Mouse (Mus musculus): Measurements from ENCODE around the gene Tex11. TPM values are rescaled to one million over a fixed set of nuclear protein-coding genes. Genes with fewer than 3 reads are reported as not detected.
"Not testable (repeated sequence)": the region's sequence is repeated elsewhere in the genome, so short reads cannot be mapped to it uniquely, and the experiment has no call there.

The Tex11 gene
- polyA plus RNA-seq (2016; fragmentation: Nextera tagmentation; extraction: Ambion mirVana), result not detected in 2 replicates

DNA sequence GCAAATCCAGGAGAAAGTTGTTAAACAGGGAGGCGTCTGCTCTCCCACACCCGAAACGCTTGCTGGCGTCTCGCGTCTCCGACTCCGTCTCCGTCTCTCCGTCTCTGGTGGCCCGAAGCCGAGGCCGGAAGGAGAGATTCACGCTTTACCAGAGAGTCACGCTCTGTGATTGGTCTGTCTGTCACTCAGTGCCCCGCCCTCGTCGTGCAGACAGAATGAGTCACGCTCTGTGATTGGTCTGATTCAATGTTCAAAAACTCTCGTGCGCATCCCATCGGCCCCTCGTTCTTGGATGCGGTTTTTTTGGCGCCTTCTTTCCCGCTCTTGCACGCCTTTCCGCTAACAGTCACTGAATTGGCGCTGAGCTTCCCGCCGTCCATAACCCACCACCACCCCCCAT is at the start of gene Tex11:
TSS of gene Tex11 (minus strand) at position 127 of the 400 bp plus-strand sequence.
- Histone ChIP-seq H3K36me3 (no peaks in the 10 kb centered on the region), H3K4me1 (no peaks in the 10 kb centered on the region), H3K27me3 (ENCODE audit: low read depth, poor library complexity, severe bottlenecking) (no peaks in the 10 kb centered on the region), H3K9me3 (replicated peaks) (no peaks in the 10 kb centered on the region), H3K4me3 (no peak within 1 kb of the TSS), H3K27ac (replicated peaks) (no peak within 1 kb of the TSS)
- DNase-seq (ENCODE audit: low spot score), result no peak
- 86% methylated on average over 31 of the region's 31 CpGs for WGBS

DNA sequence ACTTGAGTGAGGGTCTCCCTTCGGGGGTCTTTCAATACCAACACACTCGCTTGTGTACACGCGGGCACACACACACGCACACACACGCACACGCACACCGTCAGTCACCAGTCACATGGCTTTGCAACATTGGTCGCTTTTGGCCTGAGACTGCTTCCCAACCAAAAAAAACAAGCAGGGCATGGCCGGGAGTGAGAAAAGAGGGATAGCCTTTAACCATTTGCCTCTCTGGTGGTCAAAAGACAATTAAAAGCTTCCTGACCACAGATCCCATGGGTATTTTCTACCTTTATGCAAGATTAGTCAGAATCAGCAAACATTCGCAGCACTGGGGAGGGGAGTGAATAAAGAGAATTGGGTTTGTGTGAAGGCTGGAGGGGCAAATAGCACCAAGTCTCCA is 26.5 kb upstream of the Tex11 start, which contains the start of gene Slc7a3:
TSS of gene Slc7a3 (minus strand) at position 101 of the 400 bp plus-strand sequence.
- Histone ChIP-seq H3K27ac (replicated peaks) (no peak within 1 kb of the TSS), H3K4me3 (peak within 1 kb of the TSS; percentile 51), H3K4me1 (0 out of 2 replicates have a peak, but pooled peaks cover 6% of the 10 kb centered on the region), H3K36me3 (no peaks in the 10 kb centered on the region), H3K27me3 (ENCODE audit: low read depth, poor library complexity, severe bottlenecking) (peaks cover 51% of the 10 kb centered on the region), H3K9me3 (replicated peaks) (no peaks in the 10 kb centered on the region)
- no peak for DNase-seq (ENCODE audit: low spot score)
- 42% methylated on average over 11 of the region's 11 CpGs for WGBS

DNA sequence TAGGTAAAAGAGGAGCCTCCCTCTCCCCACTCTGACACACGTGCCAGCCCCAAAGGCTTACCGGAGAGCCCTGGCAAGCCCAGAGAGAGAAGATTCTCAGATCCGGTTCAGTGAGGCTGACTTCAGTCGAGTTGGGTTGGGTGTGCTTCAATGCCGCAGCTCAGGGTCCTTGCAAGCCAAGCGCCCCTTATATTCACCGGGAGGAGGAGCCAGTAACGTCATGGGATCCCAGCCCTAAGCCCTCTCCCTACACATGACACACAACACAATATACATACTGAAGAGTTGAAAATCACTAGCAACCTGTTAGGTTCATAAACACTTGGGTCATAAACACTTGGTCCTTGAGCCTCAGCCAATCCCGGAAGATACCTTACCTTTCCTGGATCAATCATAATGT is 25.7 kb upstream of the Tex11 start:
- not testable (repeated sequence) for H3K9me3 ChIP-seq (replicated peaks); DNase-seq (ENCODE audit: low spot score); H3K4me1 ChIP-seq; H3K36me3 ChIP-seq; H3K27ac ChIP-seq (replicated peaks)
- Histone ChIP-seq H3K27me3 (ENCODE audit: low read depth, poor library complexity, severe bottlenecking) (peaks cover 51% of the 10 kb centered on the region), H3K4me3 (peak overlapping the region; percentile 51)
- 6% methylated on average over 9 of the region's 9 CpGs for WGBS

DNA sequence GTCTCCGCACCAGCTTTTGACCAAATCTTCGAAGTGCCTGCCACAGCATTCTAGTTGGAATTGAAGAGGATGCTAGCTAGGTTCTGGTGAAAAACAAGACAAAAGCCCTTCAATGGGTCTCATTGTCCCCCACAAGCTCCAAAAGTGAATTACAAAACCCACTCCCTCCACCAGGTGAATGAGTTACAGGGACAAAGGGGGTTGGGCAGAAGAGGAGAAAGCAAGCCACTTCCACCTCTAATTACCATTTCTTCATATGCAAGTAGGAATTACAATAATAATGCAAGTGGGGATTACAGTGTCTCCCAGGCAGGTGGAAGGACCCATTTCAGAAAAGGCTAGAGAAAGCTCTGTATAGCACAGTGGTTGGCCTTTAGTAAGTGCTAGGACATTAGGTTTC is 24.7 kb upstream of the Tex11 start:
- Histone ChIP-seq H3K9me3 (replicated peaks) (no peaks in the 10 kb centered on the region), H3K4me1 (0 out of 2 replicates have a peak, but pooled peaks cover 6% of the 10 kb centered on the region), H3K4me3 (no peak overlapping the region), H3K36me3 (no peaks in the 10 kb centered on the region), H3K27ac (replicated peaks) (no peak overlapping the region), H3K27me3 (ENCODE audit: low read depth, poor library complexity, severe bottlenecking) (peaks cover 51% of the 10 kb centered on the region)
- no peak for DNase-seq (ENCODE audit: low spot score)
- WGBS, result 45% methylated on average over 2 of the region's 2 CpGs

DNA sequence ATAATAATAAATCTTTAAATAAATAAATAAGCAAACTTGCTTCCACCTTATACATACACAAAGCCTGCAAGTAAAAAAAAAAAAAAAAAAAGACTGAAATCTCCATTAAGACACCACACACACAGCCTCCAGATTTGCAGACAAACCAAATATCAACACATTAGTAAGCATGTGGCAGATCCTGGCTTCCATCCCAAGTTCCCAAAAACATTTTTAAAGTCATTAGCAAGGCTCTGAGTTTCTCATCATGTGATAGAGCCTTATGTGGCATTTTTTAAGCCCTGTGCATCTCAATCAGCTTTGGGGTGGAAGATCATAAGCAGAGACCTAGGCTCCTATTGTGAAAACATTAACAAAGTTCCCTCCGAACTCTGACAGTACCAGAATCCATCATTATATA is 5.8 kb upstream of the Tex11 start:
- DNase-seq (ENCODE audit: low spot score), result no peak
- no peaks in the 10 kb centered on the region for H3K36me3 ChIP-seq
- H3K27me3 ChIP-seq (ENCODE audit: low read depth, poor library complexity, severe bottlenecking), result no peaks in the 10 kb centered on the region
- WGBS, result 80% methylated on average over 1 of the region's 1 CpGs
- H3K4me1 ChIP-seq, result no peaks in the 10 kb centered on the region
- no peak overlapping the region for H3K4me3 ChIP-seq
- no peak overlapping the region for H3K27ac ChIP-seq (replicated peaks)
- no peaks in the 10 kb centered on the region for H3K9me3 ChIP-seq (replicated peaks)

DNA sequence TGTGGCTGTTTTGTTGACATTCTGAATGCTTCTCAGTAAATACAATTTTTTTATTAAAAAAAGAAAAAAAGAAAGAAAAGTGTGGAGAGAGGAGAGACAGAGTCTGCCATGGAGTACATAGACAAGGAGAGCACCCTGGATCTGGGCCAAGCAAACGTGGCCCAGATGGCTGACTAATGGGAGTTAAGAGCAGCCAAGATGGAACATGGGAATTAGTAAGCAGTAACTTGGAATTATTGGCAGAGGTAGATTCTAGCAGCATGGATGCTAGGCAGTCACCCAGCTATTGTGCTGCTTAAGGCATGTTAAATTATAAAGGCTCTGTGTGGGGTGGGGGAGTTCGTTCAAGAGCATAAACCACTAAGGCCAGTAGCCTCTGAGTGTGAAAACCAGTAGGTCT is 4.0 kb upstream of the Tex11 start:
- no peak overlapping the region for H3K4me3 ChIP-seq
- WGBS, result 82% methylated on average over 2 of the region's 2 CpGs
- H3K27me3 ChIP-seq (ENCODE audit: low read depth, poor library complexity, severe bottlenecking), result no peaks in the 10 kb centered on the region
- no peaks in the 10 kb centered on the region for H3K36me3 ChIP-seq
- no peaks in the 10 kb centered on the region for H3K4me1 ChIP-seq
- no peak for DNase-seq (ENCODE audit: low spot score)
- H3K27ac ChIP-seq (replicated peaks), result no peak overlapping the region
- H3K9me3 ChIP-seq (replicated peaks), result no peaks in the 10 kb centered on the region

DNA sequence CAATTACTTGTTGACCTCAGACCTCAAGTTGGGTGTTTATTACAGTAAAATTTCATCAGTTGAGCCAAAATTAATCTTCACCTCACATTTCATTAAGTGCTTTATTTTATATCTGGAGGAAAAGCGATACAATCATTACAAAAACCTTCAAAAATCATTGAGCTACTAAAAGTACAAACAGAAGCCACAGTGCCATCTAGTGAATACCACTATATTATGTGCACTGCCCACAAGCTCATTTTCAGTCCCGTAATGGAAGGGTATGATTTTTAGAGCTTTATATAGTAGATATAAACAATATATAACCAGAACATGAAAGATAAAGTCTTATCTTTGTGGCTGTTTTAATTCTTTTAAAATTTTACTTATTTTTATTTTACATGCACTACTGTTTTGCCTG is 115.8 kb downstream of the Tex11 start:
- no peak overlapping the region for H3K27ac ChIP-seq (replicated peaks)
- H3K27me3 ChIP-seq (ENCODE audit: low read depth, poor library complexity, severe bottlenecking), result peaks cover 22% of the 10 kb centered on the region
- no peaks in the 10 kb centered on the region for H3K9me3 ChIP-seq (replicated peaks)
- H3K4me1 ChIP-seq, result no peaks in the 10 kb centered on the region
- no peaks in the 10 kb centered on the region for H3K36me3 ChIP-seq
- 65% methylated on average over 2 of the region's 2 CpGs for WGBS
- H3K4me3 ChIP-seq, result no peak overlapping the region
- no peak for DNase-seq (ENCODE audit: low spot score)

DNA sequence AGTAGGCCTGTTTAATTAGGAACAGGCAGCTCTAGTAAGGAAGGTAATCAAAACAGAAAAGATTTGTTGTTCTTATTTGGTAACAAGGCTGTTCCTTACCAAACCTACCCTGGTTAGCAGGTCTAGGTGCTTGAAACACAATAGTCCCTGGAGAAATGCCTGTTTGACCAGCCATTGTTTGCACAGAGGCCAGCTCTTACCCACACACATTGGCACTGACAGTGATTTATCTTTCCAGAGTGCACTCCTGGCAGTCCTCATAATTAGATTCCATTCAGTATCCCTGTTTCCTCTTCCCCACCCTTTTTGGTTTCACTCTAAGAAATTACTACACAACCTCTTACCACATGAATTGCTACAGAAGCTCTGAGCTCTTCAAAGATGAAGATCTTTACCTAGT is 220.3 kb downstream of the Tex11 start:
- DNase-seq (ENCODE audit: low spot score), result no peak
- H3K27me3 ChIP-seq (ENCODE audit: low read depth, poor library complexity, severe bottlenecking), result peaks cover 78% of the 10 kb centered on the region
- H3K27ac ChIP-seq (replicated peaks), result no peak overlapping the region

DNA sequence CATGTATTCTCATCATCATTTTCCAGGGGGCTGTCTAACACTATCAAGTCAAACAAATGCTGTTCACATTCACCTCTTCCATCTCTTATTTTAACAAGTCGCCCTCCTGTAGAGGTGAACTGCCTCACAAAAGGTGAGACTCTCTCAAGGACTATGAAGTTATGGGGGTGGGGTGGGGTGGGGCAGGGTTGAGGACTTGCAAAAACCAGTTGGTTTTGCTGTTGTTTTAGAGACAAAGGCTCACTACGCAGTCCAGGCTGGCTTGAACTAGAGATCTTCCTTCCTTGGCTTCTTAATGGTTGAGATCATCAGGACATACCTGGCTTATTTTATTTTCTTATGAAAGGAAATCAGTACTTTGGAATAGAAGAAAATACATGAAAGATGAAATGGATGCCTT is 226.7 kb downstream of the Tex11 start:
- Histone ChIP-seq H3K9me3 (replicated peaks) (no peaks in the 10 kb centered on the region), H3K4me3 (no peak overlapping the region), H3K36me3 (no peaks in the 10 kb centered on the region), H3K4me1 (no peaks in the 10 kb centered on the region), H3K27ac (replicated peaks) (no peak overlapping the region), H3K27me3 (ENCODE audit: low read depth, poor library complexity, severe bottlenecking) (peaks cover 72% of the 10 kb centered on the region)
- WGBS, result 84% methylated on average over 2 of the region's 2 CpGs
- DNase-seq (ENCODE audit: low spot score), result no peak

More for the DNA sequence above, 220.3 kb downstream of the Tex11 start:
- H3K4me3 ChIP-seq, result no peak overlapping the region
- H3K4me1 ChIP-seq, result no peaks in the 10 kb centered on the region
- no peaks in the 10 kb centered on the region for H3K36me3 ChIP-seq
- H3K9me3 ChIP-seq (replicated peaks), result no peaks in the 10 kb centered on the region

DNA sequence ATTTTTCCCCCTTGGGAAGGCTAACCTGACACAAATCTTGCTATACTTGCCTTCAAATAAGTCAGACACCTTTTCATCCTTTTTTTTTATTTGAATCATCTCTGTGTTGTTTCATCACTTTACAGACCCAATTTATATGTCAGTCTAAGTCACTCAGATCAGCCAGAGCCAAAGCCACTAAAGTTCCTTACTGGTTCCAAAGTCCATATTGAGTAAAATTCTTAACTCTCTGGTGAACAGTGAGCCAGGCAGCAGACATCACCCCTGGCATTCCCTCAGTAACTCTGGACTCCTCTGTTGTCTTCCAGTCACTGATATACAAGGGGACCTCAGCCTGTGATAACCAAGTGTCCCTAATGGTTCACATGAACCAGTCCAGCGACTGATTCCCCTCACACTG is 233.9 kb downstream of the Tex11 start:
- 79% methylated on average over 1 of the region's 1 CpGs for WGBS
- peaks cover 59% of the 10 kb centered on the region for H3K27me3 ChIP-seq (ENCODE audit: low read depth, poor library complexity, severe bottlenecking)

DNA sequence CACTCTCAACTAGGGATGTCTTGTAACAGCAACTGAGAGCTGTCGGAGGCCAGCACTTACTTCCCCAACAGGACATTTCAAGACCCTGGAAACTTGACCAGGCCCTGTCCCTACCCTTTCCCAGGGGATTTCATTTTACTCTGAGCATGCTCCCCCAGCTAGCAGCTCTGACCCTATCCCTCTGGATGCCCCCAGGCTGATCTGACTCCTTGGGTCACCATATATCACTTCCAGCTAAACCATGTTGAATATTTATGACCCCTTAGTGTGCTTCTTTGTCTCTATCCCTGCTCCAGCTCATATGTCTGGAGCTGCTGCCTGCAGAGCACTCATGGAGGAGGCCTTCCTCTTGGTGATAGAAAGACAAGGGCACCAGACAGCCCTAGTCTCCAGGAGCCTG is 238.3 kb downstream of the Tex11 start:
- 59% methylated on average over 1 of the region's 1 CpGs for WGBS
- Histone ChIP-seq H3K27me3 (ENCODE audit: low read depth, poor library complexity, severe bottlenecking) (peaks cover 69% of the 10 kb centered on the region), H3K9me3 (replicated peaks) (no peaks in the 10 kb centered on the region), H3K4me3 (no peak overlapping the region), H3K36me3 (peaks cover 29% of the 10 kb centered on the region), H3K27ac (replicated peaks) (no peak overlapping the region), H3K4me1 (0 out of 2 replicates have a peak, but pooled peaks cover 6% of the 10 kb centered on the region)
- no peak for DNase-seq (ENCODE audit: low spot score)

More for the DNA sequence above, 233.9 kb downstream of the Tex11 start:
- DNase-seq (ENCODE audit: low spot score), result no peak
- Histone ChIP-seq H3K36me3 (no peaks in the 10 kb centered on the region), H3K27ac (replicated peaks) (no peak overlapping the region), H3K4me3 (no peak overlapping the region), H3K9me3 (replicated peaks) (no peaks in the 10 kb centered on the region), H3K4me1 (0 out of 2 replicates have a peak, but pooled peaks cover 6% of the 10 kb centered on the region)

DNA sequence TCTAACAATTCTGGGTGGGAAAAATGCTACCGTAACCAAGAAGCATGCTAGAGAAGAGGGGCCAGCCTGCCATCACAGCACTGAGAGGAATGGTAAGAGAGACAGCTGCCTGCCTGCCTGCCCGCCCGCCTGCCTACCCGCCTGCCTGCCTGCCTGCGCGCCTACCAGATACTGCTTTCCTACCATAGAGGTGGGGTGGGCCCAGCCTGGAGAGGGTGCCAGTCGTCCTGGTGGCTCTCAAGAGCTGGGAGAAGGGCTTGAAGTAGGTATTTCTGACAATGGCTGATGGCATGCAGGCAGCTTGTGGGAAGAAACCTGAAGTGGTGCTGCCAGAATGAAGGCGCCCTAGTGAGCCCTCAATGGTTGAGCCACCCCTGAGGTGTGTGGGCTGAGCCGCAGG is 240.8 kb downstream of the Tex11 start:
- H3K27ac ChIP-seq (replicated peaks), result no peak overlapping the region
- 92% methylated on average over 9 of the region's 9 CpGs for WGBS
- DNase-seq (ENCODE audit: low spot score), result no peak
- peaks cover 66% of the 10 kb centered on the region for H3K27me3 ChIP-seq (ENCODE audit: low read depth, poor library complexity, severe bottlenecking)
- H3K36me3 ChIP-seq, result peaks cover 54% of the 10 kb centered on the region
- H3K9me3 ChIP-seq (replicated peaks), result no peaks in the 10 kb centered on the region
- 0 out of 2 replicates have a peak, but pooled peaks cover 6% of the 10 kb centered on the region for H3K4me1 ChIP-seq
- H3K4me3 ChIP-seq, result no peak overlapping the region

DNA sequence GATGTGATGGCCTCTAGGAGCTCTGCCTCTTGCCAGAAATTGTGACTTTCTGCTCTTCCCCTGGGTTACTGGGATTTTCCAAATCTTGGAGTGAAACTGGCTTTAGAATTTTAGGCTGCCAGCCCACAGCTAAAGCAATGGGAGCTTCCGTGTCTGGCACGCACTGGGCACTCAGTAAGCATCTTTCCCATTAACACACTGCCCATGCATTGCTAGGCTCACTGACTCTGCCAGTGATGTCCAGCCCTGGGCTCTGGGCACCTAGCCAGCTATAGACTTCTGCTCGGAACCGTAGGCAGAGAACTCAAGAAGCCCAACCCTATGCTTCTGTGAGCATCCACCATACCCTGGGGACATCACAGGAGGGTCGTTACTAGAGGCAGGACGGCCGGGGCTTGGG is 243.7 kb downstream of the Tex11 start:
- Histone ChIP-seq H3K4me1 (0 out of 2 replicates have a peak, but pooled peaks cover under 1% of the 10 kb centered on the region), H3K27ac (replicated peaks) (no peak overlapping the region), H3K9me3 (replicated peaks) (no peaks in the 10 kb centered on the region), H3K36me3 (peaks cover 82% of the 10 kb centered on the region), H3K4me3 (no peak overlapping the region), H3K27me3 (ENCODE audit: low read depth, poor library complexity, severe bottlenecking) (peaks cover 79% of the 10 kb centered on the region)
- 90% methylated on average over 7 of the region's 7 CpGs for WGBS
- DNase-seq (ENCODE audit: low spot score), result no peak

DNA sequence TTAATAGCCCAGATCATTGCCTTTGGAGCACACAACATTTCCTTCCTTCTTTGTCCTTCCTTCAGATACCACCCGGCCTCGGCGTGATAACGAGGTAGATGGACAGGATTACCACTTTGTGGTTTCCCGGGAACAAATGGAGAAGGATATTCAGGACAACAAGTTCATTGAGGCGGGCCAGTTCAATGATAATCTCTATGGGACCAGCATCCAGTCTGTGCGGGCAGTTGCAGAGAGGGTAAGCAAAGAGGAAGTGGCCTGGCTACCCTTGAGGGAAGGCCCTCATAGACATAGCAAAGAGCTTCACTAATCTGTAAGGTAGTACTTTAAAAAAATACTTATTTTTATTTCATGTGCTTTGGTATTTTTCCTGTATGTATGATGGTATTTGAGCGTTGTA is 245.3 kb downstream of the Tex11 start:
- WGBS, result 90% methylated on average over 8 of the region's 8 CpGs
- H3K4me1 ChIP-seq, result no peaks in the 10 kb centered on the region
- H3K27ac ChIP-seq (replicated peaks), result no peak overlapping the region
- H3K4me3 ChIP-seq, result no peak overlapping the region
- no peaks in the 10 kb centered on the region for H3K9me3 ChIP-seq (replicated peaks)
- peaks cover 78% of the 10 kb centered on the region for H3K27me3 ChIP-seq (ENCODE audit: low read depth, poor library complexity, severe bottlenecking)
- no peak for DNase-seq (ENCODE audit: low spot score)
- H3K36me3 ChIP-seq, result peaks cover 98% of the 10 kb centered on the region

Measured in midbrain, embryonic 10.5 days (tissue).